In the genomic region with DNA sequence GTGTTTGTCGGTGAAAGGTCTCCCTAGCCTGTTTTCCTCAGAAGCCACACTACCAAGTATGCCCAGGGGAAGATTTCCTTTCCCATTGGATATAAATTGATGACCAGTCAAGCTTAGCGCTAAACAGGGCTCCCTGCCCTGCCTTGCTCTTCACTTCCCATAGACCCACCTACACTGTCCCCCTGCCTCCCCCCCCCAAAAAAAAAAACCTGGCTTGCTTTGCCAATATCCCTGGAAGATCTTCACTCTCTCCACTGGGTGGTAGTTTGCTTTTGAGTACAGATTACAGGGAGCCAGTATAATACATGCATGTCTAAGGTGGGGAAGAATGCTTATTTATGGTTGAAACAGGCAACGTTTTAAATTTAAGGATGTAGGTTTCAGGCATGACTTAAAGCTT, we compare ENCODE assay signal across 9 mouse cellular contexts. TPM values are rescaled to one million over a fixed set of nuclear protein-coding genes. Genes with fewer than 3 reads are reported as not detected.
DNase-seq lines count a peak whose midpoint lies in the region; ATAC-seq and TF ChIP-seq lines count a peak whose summit lies in the region.
"Had no signal": no experiment of that assay in that cellular context is flagged by ENCODE, and none has a peak within 500 bp of the region (broad histone marks: within the 10 kb centered on the region; RNA-seq: fewer than 3 reads in every experiment).

No protein-coding gene starts in this region.

- H3K27ac ChIP-seq in lung, embryonic 16.5 days (ENCODE audit: low read length) = no peak overlapping the region
- H3K27ac ChIP-seq in hindbrain, embryonic 16.5 days (ENCODE audit: low read depth, low read length) = peak overlapping the region; percentile 95

- H3K4me3 ChIP-seq in lung, embryonic 16.5 days (ENCODE audit: low read length) = peak overlapping the region; percentile 54
- H3K4me3 ChIP-seq in hindbrain, embryonic 16.5 days (ENCODE audit: low read length) = peak overlapping the region; percentile 81
- H3K4me3 ChIP-seq in lung, adult 2 months (replicated peaks; ENCODE audit: extremely low read depth, low read depth, low read length) = no peak overlapping the region

- no peak for ATAC-seq in lung, embryonic 16.5 days (ENCODE audit: low read depth)
- no peak for ATAC-seq in hindbrain, embryonic 16.5 days

- H3K9me3 ChIP-seq in lung, embryonic 16.5 days (ENCODE audit: control insufficient read depth, low read length) = no peaks in the 10 kb centered on the region
- H3K9me3 ChIP-seq in hindbrain, embryonic 16.5 days (ENCODE audit: control insufficient read depth, low read length) = no peaks in the 10 kb centered on the region

- H3K4me1 ChIP-seq in lung, embryonic 16.5 days (replicated peaks; ENCODE audit: control insufficient read depth, insufficient read depth, low read length) = peaks cover 2% of the 10 kb centered on the region; the same call in 1 of the 2 replicates
- no peaks in the 10 kb centered on the region for H3K4me1 ChIP-seq in hindbrain, embryonic 16.5 days (ENCODE audit: control insufficient read depth, insufficient read depth, low read depth, low read length)
- no peaks in the 10 kb centered on the region for H3K4me1 ChIP-seq in lung, adult 2 months (ENCODE audit: control insufficient read depth, insufficient read depth, low read length)

- H3K4me2 ChIP-seq in lung, embryonic 16.5 days (ENCODE audit: low read depth, low read length) = peak overlapping the region; percentile 94
- H3K4me2 ChIP-seq in hindbrain, embryonic 16.5 days (ENCODE audit: low read length) = peak overlapping the region; percentile 90

- H3K36me3 ChIP-seq in lung, embryonic 16.5 days (ENCODE audit: control insufficient read depth, insufficient read depth, low read length) = no peaks in the 10 kb centered on the region
- H3K36me3 ChIP-seq in hindbrain, embryonic 16.5 days (ENCODE audit: control insufficient read depth, insufficient read depth, low read length) = no peaks in the 10 kb centered on the region

- 16% methylated on average over 3 of the region's 3 CpGs for WGBS in lung, embryonic 16.5 days
- 7% methylated on average over 3 of the region's 3 CpGs for WGBS in hindbrain, embryonic 16.5 days
- WGBS in lung, adult 2 months = 15% methylated on average over 3 of the region's 3 CpGs

- TF ChIP-seq CTCF in lung, adult 2 months (IDR thresholded peaks at IDR 0.05; ENCODE audit: insufficient read depth, low read length) = no peak

- H3K27me3 ChIP-seq in lung, embryonic 16.5 days (ENCODE audit: control insufficient read depth, insufficient read depth, low read depth, low read length) = peaks cover 19% of the 10 kb centered on the region
- no peaks in the 10 kb centered on the region for H3K27me3 ChIP-seq in hindbrain, embryonic 16.5 days (replicated peaks; ENCODE audit: control insufficient read depth, insufficient read depth, low read length)

- H3K9ac ChIP-seq in lung, embryonic 16.5 days (ENCODE audit: low read length) = no peak overlapping the region
- peak overlapping the region; percentile 88; the same call in 1 of the 2 replicates for H3K9ac ChIP-seq in hindbrain, embryonic 16.5 days (ENCODE audit: low read depth, low read length)

- DNase-seq in cerebellum, adult 9-11 months = peak; percentile 53
- no peak for DNase-seq in cerebellum, adult 18-20 months
- no peak for DNase-seq in lung, postnatal 36 days
- DNase-seq in retina, embryonic 14.5 days (ENCODE audit: low spot score) = peak; percentile 21
- DNase-seq in lung, adult 2 months = no peak
- DNase-seq in adrenal gland, postnatal 36 days = no peak

- TF ChIP-seq POLR2A in lung, adult 2 months (IDR thresholded peaks at IDR 0.05; ENCODE audit: borderline replicate concordance, extremely low read depth, low read depth, low read length) = no peak

RNA-seq across cellular contexts. Expression of gene Negr1, which starts 1.8 kb away (rescaled TPM):
- polyA plus RNA-seq in lung, embryonic 16.5 days (2015; fragmentation: Nextera tagmentation; extraction: Ambion mirVana) = 5.3 and 7.0 TPM in 2 replicates
- polyA plus RNA-seq in hindbrain, embryonic 16.5 days (2015; fragmentation: Nextera tagmentation; extraction: Ambion mirVana) = 46.0 and 50.8 TPM in 2 replicates
- polyA plus RNA-seq in lung, adult 2 months (2012; rRNA removed) = 1.3 and 1.5 TPM in 2 replicates
- 1 to 10 TPM; 5.7 to 7.6 TPM for total RNA-seq in adrenal gland, postnatal 36 days (2021)
- polyA plus RNA-seq: liver, adult 2 months had no signal

Comparison
In these comparisons a context has a peak if more than half of its experiments do, and no peak if none do; other contexts are left out.
1. DNase-seq: peak in cerebellum, adult 9-11 months (single experiment) and retina, embryonic 14.5 days (single experiment); none in cerebellum, adult 18-20 months (0 of 2), lung, postnatal 36 days (single experiment), lung, adult 2 months (single experiment) and adrenal gland, postnatal 36 days (0 of 2).